Mouse (Mus musculus) bone marrow, adult 2 months (tissue): ENCODE data around the gene Pafah1b3. TPM values are rescaled to one million over a fixed set of nuclear protein-coding genes. Genes with fewer than 3 reads are reported as not detected.
A peak's percentile ranks its signal among the peaks of the same experiment; 100 is the strongest.
"Not testable (repeated sequence)": the region's sequence is repeated elsewhere in the genome, so short reads cannot be mapped to it uniquely, and the experiment has no call there.

Experiments used
- H3K27ac ChIP-seq: fragments of 200-500 bp; 2 replicates; pipeline ENCODE4 v1.5.1; 2012; ENCODE audit warnings: low read depth, mild to moderate bottlenecking, control low read depth, inconsistent platforms, low read length; ENCODE audit not compliant: control insufficient read depth, poor library complexity, insufficient read depth
- H3K4me1 ChIP-seq: fragments of 200-500 bp; 2 replicates; pipeline ENCODE4 v1.6.1; 2011; ENCODE audit warnings: low read length; ENCODE audit not compliant: control insufficient read depth, insufficient read depth
- H3K4me3 ChIP-seq: fragments of 200-500 bp; replicated peaks from 2 replicates; pipeline ENCODE3; 2011; ENCODE audit warnings: mild to moderate bottlenecking, low read depth, low read length, control low read depth; ENCODE audit not compliant: control insufficient read depth
- CTCF ChIP-seq: fragments of 200-500 bp; IDR thresholded peaks from 2 replicates; pipeline ENCODE4 v1.5.1; 2011; ENCODE audit warnings: low read length, control low read depth; ENCODE audit not compliant: control insufficient read depth, insufficient read depth
- POLR2A ChIP-seq: fragments of 200-500 bp; IDR thresholded peaks from 2 replicates; pipeline ENCODE4 v1.6.1; 2011; ENCODE audit warnings: low read depth, mild to moderate bottlenecking, control low read depth, low read length, borderline replicate concordance; ENCODE audit not compliant: control insufficient read depth
- WGBS: fragments of 180-500 bp; shearing (Covaris S2); methylation state at CpG from one replicate; pipeline ENCODE4 v1.1.7; 2018; 5-methylcytosine and 5-hydroxymethylcytosine counted together
- polyA plus RNA-seq: library from polyadenylated mRNA; stranded (reverse); fragments of >200 nt; gene quantifications from 2 replicates; pipeline ENCODE4 v1.2.4, GENCODE M21; 2011; ENCODE audit warnings: low replicate concordance; ENCODE audit not compliant: missing spikeins, insufficient read depth, insufficient read length

Gene Pafah1b3
- polyA plus RNA-seq, result 31.5 and 46.4 TPM in 2 replicates

DNA sequence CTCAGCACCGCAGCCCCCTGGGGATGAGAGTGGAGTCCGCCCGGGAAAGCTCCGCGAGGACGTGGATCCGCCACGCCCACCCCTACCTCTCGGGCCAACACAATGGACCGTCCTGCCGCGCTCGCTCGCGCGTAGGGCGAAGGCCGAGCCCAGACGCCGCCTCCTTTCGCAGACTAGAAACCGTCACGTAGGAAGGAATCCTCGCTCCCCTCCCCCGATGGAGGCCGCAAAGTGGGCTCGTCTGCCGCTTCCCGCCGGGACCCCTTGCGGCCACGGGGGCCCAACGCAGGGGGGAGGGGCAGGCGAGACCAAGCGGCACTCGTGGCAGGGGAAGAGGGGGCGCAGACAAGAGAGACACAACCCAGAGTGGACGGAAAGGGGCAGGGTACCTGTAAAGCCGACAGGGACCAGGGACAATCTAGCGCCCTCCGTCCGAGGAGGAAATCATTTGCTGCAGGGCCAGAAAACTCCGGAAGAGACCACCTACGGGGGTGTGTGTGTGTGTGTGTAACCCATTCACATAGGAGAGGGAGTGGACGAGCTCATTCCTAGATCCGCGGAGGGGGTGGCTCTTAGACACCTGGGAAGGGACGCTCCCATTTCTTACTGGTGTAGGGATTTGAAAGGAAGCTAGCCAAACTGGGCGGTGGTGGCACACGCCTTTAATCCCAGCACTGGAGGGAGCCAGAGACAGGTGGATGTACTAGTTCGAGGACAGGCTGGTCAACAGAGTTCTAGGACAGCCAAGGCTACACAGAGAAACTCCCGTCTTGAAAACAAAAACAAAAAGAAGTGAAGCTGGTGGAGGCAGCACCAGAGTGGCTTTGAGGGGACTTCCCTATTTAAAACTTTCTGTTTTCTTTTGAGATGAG, at the start of gene Pafah1b3:
TSS of gene Pafah1b3 (minus strand) at position 533 of the 872 bp plus-strand sequence.
- TF ChIP-seq CTCF (no peak), POLR2A (0 out of 2 replicates have a peak, but pooled peaks have one; percentile 20)
- Histone ChIP-seq H3K27ac (peak within 1 kb of the TSS; percentile 92), H3K4me1 (peaks cover 2% of the 10 kb centered on the region; the same call in 1 of the 2 replicates), H3K4me3 (peak within 1 kb of the TSS; percentile 77)
- under 1% methylated on average over 52 of the region's 52 CpGs for WGBS

DNA sequence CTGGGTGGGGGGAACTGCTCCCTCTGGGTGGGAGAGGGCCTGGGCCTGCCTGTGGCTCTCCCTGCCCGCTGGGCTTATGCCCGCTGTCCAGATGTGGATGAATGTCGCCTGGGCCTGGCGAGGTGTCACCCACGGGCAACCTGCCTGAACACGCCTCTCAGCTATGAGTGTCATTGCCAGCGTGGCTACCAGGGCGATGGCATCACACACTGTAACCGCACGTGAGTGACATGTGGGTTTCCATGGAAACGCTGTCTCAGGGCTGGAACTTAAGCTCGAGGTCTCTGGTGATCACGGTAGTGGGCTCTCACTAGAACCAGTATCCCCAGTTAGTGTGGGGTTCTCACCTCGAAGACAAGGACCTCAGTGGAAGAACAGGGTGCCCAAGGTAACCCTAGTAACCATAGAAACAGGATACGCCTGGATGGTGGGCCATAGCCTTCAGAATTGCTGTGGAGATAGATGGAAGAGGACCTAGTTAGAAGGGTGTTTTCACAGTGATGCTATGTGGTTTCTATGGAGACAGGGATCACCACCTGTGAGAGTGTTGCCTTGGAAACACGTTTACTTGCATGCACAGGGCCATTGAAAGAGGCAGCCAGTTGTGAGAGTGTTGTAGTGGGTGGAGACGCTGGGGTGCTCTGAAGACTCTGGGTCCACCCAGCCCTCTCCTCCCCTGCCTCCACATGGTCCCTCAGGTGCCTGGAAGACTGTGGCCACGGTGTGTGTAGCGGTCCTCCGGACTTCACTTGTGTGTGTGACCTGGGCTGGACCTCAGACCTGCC, 43.4 kb upstream of the Pafah1b3 start:
- no peak for TF ChIP-seq CTCF
- TF ChIP-seq POLR2A, result no peak
- Histone ChIP-seq H3K4me3 (no peak overlapping the region), H3K27ac (no peak overlapping the region), H3K4me1 (no peaks in the 10 kb centered on the region; the same call in 1 of the 2 replicates)
- WGBS, result 78% methylated on average over 20 of the region's 20 CpGs

DNA sequence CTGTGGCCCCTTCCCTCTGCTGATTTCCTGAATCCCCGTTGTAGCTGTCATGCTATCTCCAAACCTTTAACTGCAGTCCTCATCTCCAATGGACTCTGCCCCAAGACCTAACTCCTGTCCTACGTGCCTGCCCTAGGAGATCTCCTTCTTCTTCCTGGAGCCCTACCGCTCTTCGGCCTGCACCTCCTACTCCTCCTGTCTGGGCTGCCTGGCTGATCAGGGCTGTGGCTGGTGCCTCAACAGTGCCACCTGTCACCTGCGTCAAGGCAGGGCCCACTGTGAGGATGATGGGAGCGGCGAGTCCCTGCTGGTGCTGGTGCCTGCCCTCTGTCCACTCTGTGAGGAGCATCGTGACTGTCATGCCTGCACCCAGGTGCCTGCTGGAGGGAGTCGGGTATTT, 41.5 kb upstream of the Pafah1b3 start:
- H3K4me3 ChIP-seq, result no peak overlapping the region
- WGBS, result 84% methylated on average over 9 of the region's 9 CpGs
- no peak for TF ChIP-seq POLR2A
- H3K27ac ChIP-seq, result no peak overlapping the region
- no peaks in the 10 kb centered on the region for H3K4me1 ChIP-seq

DNA sequence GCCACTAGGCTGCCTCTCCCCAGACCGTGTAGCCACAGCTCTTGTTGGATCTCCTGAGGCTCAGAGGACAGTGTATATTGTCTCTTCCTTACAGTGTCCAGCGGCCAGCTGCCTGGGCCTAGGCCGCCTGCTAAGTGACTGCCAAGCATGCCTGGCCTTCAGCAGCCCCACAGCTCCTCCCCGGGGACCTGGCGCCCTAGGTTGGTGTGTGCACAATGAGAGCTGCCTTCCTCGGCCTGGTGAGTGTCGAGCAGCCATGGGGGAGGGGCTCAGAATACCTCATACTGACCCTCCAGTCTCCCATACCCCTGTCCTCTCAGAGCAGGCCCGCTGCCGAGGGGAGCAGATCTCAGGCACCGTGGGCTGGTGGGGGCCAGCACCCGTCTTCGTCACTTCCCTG, 36.7 kb upstream of the Pafah1b3 start:
- Histone ChIP-seq H3K4me1 (no peaks in the 10 kb centered on the region), H3K4me3 (no peak overlapping the region), H3K27ac (no peak overlapping the region)
- no peak for TF ChIP-seq CTCF
- no peak for TF ChIP-seq POLR2A
- 78% methylated on average over 12 of the region's 12 CpGs for WGBS

- 47% methylated on average over 16 of the region's 16 CpGs for WGBS
Measured at GRCm38 (mm10) chr7:25333596-25334307, 36.0 kb upstream of the Pafah1b3 start.

GRCm38 (mm10) chr7:25326233-25326632, 28.4 kb upstream of the Pafah1b3 start:
- H3K27ac ChIP-seq, result no peak overlapping the region
- 45% methylated on average over 8 of the region's 8 CpGs for WGBS
- H3K4me1 ChIP-seq, result no peaks in the 10 kb centered on the region
- TF ChIP-seq POLR2A, result no peak
- no peak for TF ChIP-seq CTCF
- H3K4me3 ChIP-seq, result no peak overlapping the region

More at GRCm38 (mm10) chr7:25333596-25334307, 36.0 kb upstream of the Pafah1b3 start:
- no peak for TF ChIP-seq POLR2A
- peak; percentile 92 for TF ChIP-seq CTCF
- Histone ChIP-seq H3K4me3 (no peak overlapping the region), H3K4me1 (no peaks in the 10 kb centered on the region), H3K27ac (no peak overlapping the region)

GRCm38 (mm10) chr7:25325431-25325830, 27.6 kb upstream of the Pafah1b3 start:
- 75% methylated on average over 6 of the region's 6 CpGs for WGBS
- not testable (repeated sequence) for H3K4me3 ChIP-seq, H3K27ac ChIP-seq, H3K4me1 ChIP-seq

GRCm38 (mm10) chr7:25323219-25323618, 25.4 kb upstream of the Pafah1b3 start:
- H3K4me1 ChIP-seq, result no peaks in the 10 kb centered on the region
- TF ChIP-seq CTCF (no peak), POLR2A (no peak)
- H3K4me3 ChIP-seq, result no peak overlapping the region
- WGBS, result 65% methylated on average over 2 of the region's 2 CpGs
- H3K27ac ChIP-seq, result no peak overlapping the region
